Mouse (Mus musculus) kidney, embryonic 16.5 days (tissue): ENCODE results near the gene Sec24c. TPM values are rescaled to one million over a fixed set of nuclear protein-coding genes. Genes with fewer than 3 reads are reported as not detected.

Experiments used
- ATAC-seq: fragments of 200-750 bp; cut with Nextera tagmentation; 2 replicates; pipeline ENCODE4 v1.8.0; 2017; ENCODE audit warnings: moderate TSS enrichment; ENCODE audit not compliant: low FRiP score, low TSS enrichment
- H3K27ac ChIP-seq: fragments of 300-500 bp; sonication (generic); 2 replicates; pipeline ENCODE4 v1.5.1; 2014; ENCODE audit warnings: low read length
- H3K27me3 ChIP-seq: fragments of 300-500 bp; sonication (generic); 2 replicates; pipeline ENCODE4 v1.6.1; 2014; ENCODE audit warnings: low read length, control low read depth, mixed read lengths; ENCODE audit not compliant: insufficient read depth
- H3K36me3 ChIP-seq: fragments of 300-500 bp; sonication (generic); 2 replicates; pipeline ENCODE4 v1.6.1; 2014; ENCODE audit warnings: low read length, control low read depth, mixed read lengths; ENCODE audit not compliant: insufficient read depth
- H3K4me1 ChIP-seq: fragments of 300-500 bp; sonication (generic); 2 replicates; pipeline ENCODE4 v1.6.1; 2014; ENCODE audit warnings: low read length, control low read depth, mixed read lengths; ENCODE audit not compliant: insufficient read depth
- H3K4me2 ChIP-seq: fragments of 300-500 bp; sonication (generic); replicated peaks from 2 replicates; pipeline ENCODE4 v1.6.1; 2014; ENCODE audit warnings: low read depth, low read length
- H3K4me3 ChIP-seq: fragments of 300-500 bp; sonication (generic); 2 replicates; pipeline ENCODE4 v1.5.1; 2014; ENCODE audit warnings: mild to moderate bottlenecking, low read length
- H3K9ac ChIP-seq: fragments of 300-500 bp; sonication (generic); replicated peaks from 2 replicates; pipeline ENCODE4 v1.6.1; 2014; ENCODE audit warnings: low read length
- H3K9me3 ChIP-seq: fragments of 300-500 bp; sonication (generic); 2 replicates; pipeline ENCODE4 v1.6.1; 2016; ENCODE audit warnings: low read length, control low read depth
- WGBS: fragments of 180-500 bp; shearing (Covaris S2); extraction: QIAGEN DNeasy Blood & Tissue Kit; methylation state at CpG from one replicate; pipeline ENCODE4 v1.1.7; 2014; 5-methylcytosine and 5-hydroxymethylcytosine counted together
- microRNA-seq: library from miRNA; unstranded; fragments of <30 nt; microRNA quantifications from one replicate; pipeline ENCODE4, GENCODE M21; 2016
- polyA plus RNA-seq: library from polyadenylated mRNA; unstranded; fragments of >200 nt; fragmentation: Nextera tagmentation; extraction: Ambion mirVana; gene quantifications from 2 replicates; pipeline ENCODE4 v1.2.1, GENCODE M21; 2015

The Sec24c gene
- polyA plus RNA-seq, 1 experiment from 2014 or later, result 113 TPM

- Histone ChIP-seq H3K9ac (no peak overlapping the region), H3K4me3 (no peak overlapping the region), H3K9me3 (no peaks in the 10 kb centered on the region), H3K4me1 (peaks cover 9% of the 10 kb centered on the region), H3K27ac (no peak overlapping the region), H3K27me3 (no peaks in the 10 kb centered on the region), H3K4me2 (no peak overlapping the region), H3K36me3 (peaks cover 20% of the 10 kb centered on the region)
- ATAC-seq, result no peak
- WGBS, result 88% methylated on average over 8 of the region's 8 CpGs
Observed at GRCm38 (mm10) chr14:20738511-20738910, 64.4 kb downstream of the Sec24c start.

- Histone ChIP-seq H3K4me1 (no peaks in the 10 kb centered on the region), H3K27me3 (no peaks in the 10 kb centered on the region), H3K9ac (no peak overlapping the region), H3K4me2 (no peak overlapping the region), H3K4me3 (no peak overlapping the region), H3K27ac (no peak overlapping the region), H3K36me3 (peaks cover 26% of the 10 kb centered on the region), H3K9me3 (no peaks in the 10 kb centered on the region)
- no peak for ATAC-seq
- 76% methylated on average over 9 of the region's 9 CpGs for WGBS
Observed at GRCm38 (mm10) chr14:20741301-20741700, 67.2 kb downstream of the Sec24c start.

- Histone ChIP-seq H3K36me3 (peaks cover 26% of the 10 kb centered on the region), H3K27me3 (no peaks in the 10 kb centered on the region), H3K4me1 (no peaks in the 10 kb centered on the region), H3K9ac (no peak overlapping the region), H3K4me3 (no peak overlapping the region), H3K27ac (no peak overlapping the region), H3K4me2 (no peak overlapping the region), H3K9me3 (no peaks in the 10 kb centered on the region)
- no peak for ATAC-seq
- 75% methylated on average over 3 of the region's 3 CpGs for WGBS
Observed at GRCm38 (mm10) chr14:20743614-20744013, 69.5 kb downstream of the Sec24c start.

Small RNAs within 50 kb of the gene (microRNA-seq; reads per million reads assigned to microRNA genes)
- gene Mir6946, result 1.1 reads per million

Other genes with a start within 250 kb of the Sec24c start
- gene Cfap70, start 222.1 kb upstream of the Sec24c start, polyA plus RNA-seq, result 1.0 and 1.2 TPM in 2 replicates
- gene Anxa7, start 194.2 kb upstream of the Sec24c start, polyA plus RNA-seq, result 42.1 and 46.3 TPM in 2 replicates
- 0.55 TPM in 2 replicates for gene Mss51, start 177.4 kb upstream of the Sec24c start, polyA plus RNA-seq
- 29.1 and 37.2 TPM in 2 replicates for gene Ppp3cb, start 127.7 kb upstream of the Sec24c start, polyA plus RNA-seq
- gene Usp54, start 33.2 kb upstream of the Sec24c start, polyA plus RNA-seq, result 8.0 and 10.2 TPM in 2 replicates
- 3.0 and 3.2 TPM in 2 replicates for gene Myoz1, start 17.8 kb upstream of the Sec24c start, polyA plus RNA-seq
- gene Synpo2l, start 6.0 kb upstream of the Sec24c start, polyA plus RNA-seq, result 0.92 and 1.2 TPM in 2 replicates
- 28.2 and 28.5 TPM in 2 replicates for gene Fut11, start 20.7 kb downstream of the Sec24c start, polyA plus RNA-seq
- gene Chchd1, start 28.7 kb downstream of the Sec24c start, polyA plus RNA-seq, result 161 and 171 TPM in 2 replicates
- gene Zswim8, start 33.2 kb downstream of the Sec24c start, polyA plus RNA-seq, result 28.3 and 33.6 TPM in 2 replicates
- gene Ndst2, start 60.3 kb downstream of the Sec24c start, polyA plus RNA-seq, result 31.6 and 33.5 TPM in 2 replicates
- 41.7 and 46.0 TPM in 2 replicates for gene Camk2g, start 119.8 kb downstream of the Sec24c start, polyA plus RNA-seq
- gene Plau, start 162.4 kb downstream of the Sec24c start, polyA plus RNA-seq, result 21.7 and 21.8 TPM in 2 replicates